Mouse (Mus musculus): ENCODE data around the gene Sbk1.

The Sbk1 gene

GRCm38 (mm10) chr7:126271712-126272683, at the start of gene Sbk1:
Gene Sbk1, plus strand, starts transcription at chr7:126272619.
- peak; percentile 91 for DNase-seq

GRCm38 (mm10) chr7:126222753-126223152, 49.7 kb upstream of the Sbk1 start:
- DNase-seq = no peak

- no peak for DNase-seq
These were observed 46.3 kb upstream of the Sbk1 start for GRCm38 (mm10) chr7:126226136-126226535.

- DNase-seq = peak; percentile 17
These were observed 41.9 kb upstream of the Sbk1 start for GRCm38 (mm10) chr7:126230357-126231148.

- no peak for DNase-seq
These were observed 39.9 kb upstream of the Sbk1 start for GRCm38 (mm10) chr7:126232345-126233071.

GRCm38 (mm10) chr7:126234611-126235010, 37.8 kb upstream of the Sbk1 start:
- no peak for DNase-seq

- peak; percentile 60 for DNase-seq
These were observed 36.2 kb upstream of the Sbk1 start for GRCm38 (mm10) chr7:126236083-126236793.

- peak; percentile 68 for DNase-seq
These were observed 35.6 kb upstream of the Sbk1 start for GRCm38 (mm10) chr7:126236794-126237192.

GRCm38 (mm10) chr7:126240814-126241360, 31.5 kb upstream of the Sbk1 start:
- no peak for DNase-seq

GRCm38 (mm10) chr7:126244168-126244750, 28.2 kb upstream of the Sbk1 start:
- no peak for DNase-seq

- DNase-seq = no peak
These were observed 24.3 kb upstream of the Sbk1 start for GRCm38 (mm10) chr7:126248088-126248487.

GRCm38 (mm10) chr7:126248641-126249141, 23.7 kb upstream of the Sbk1 start:
- DNase-seq = no peak

- DNase-seq = no peak
These were observed 23.3 kb upstream of the Sbk1 start for GRCm38 (mm10) chr7:126249146-126249545.

GRCm38 (mm10) chr7:126249986-126250385, 22.4 kb upstream of the Sbk1 start:
- DNase-seq = no peak

GRCm38 (mm10) chr7:126250481-126250880, 21.9 kb upstream of the Sbk1 start:
- no peak for DNase-seq

- DNase-seq = no peak
These were observed 20.7 kb upstream of the Sbk1 start for GRCm38 (mm10) chr7:126251698-126252097.

GRCm38 (mm10) chr7:126252230-126252629, 20.2 kb upstream of the Sbk1 start:
- no peak for DNase-seq

- peak; percentile 46 for DNase-seq
These were observed 11.9 kb upstream of the Sbk1 start for GRCm38 (mm10) chr7:126260280-126261210.

GRCm38 (mm10) chr7:126261823-126262222, 10.6 kb upstream of the Sbk1 start:
- DNase-seq = no peak

- no peak for DNase-seq
These were observed 8.5 kb upstream of the Sbk1 start for GRCm38 (mm10) chr7:126263964-126264363.
